Mouse (Mus musculus) right cerebral cortex, adult 18-20 months (tissue): ENCODE results near the gene Asb18.
A peak's percentile ranks its signal among the peaks of the same experiment; 100 is the strongest.

Experiments
- DNase-seq: peaks from one replicate; pipeline ENCODE4 v3.0.0; 2022; ENCODE audit warnings: mixed read lengths

Asb18 gene

DNA sequence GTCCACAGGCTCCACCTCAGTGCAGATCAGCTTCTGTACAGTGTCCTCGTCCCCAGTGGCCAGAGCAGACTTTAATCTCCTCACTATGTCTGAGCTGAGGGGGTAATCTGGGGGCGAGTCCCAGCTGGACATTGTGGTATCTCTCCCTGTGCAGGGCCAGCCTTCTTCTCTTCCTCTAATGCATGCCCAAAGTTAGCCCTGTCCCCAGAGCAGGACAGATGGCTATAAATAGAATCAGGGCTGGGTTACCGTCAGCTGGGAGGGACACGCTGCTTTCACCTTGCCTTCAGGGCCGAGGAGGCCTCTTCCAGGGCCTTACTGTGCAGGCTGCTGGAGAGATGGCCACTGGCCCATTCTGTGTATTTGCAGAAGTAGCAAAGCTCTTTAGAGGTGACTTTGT lies at the start of gene Asb18:
Gene Asb18, minus strand, starts transcription at position 221 of the 400 bp plus-strand sequence.
- no peak for DNase-seq

DNA sequence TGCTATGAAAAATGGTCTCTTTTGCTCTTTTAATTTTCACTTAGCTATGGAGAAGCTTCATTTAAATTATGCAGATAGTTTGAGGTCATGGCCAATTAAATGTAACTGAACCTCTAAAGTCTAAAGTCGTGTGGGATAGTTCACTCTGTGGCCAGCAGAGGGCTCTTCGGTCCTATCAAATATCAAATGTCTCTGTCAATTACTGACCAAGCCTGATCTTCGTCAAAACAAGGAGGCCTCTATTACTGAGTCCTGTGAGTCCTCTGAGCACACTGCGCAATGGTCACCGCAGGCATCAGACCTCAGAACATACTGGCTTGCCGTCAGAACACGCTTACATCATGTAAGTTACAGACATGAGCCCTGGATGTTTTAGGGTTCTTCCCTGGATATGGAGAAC lies 46.1 kb upstream of the Asb18 start:
- peak; percentile 37 for DNase-seq

DNA sequence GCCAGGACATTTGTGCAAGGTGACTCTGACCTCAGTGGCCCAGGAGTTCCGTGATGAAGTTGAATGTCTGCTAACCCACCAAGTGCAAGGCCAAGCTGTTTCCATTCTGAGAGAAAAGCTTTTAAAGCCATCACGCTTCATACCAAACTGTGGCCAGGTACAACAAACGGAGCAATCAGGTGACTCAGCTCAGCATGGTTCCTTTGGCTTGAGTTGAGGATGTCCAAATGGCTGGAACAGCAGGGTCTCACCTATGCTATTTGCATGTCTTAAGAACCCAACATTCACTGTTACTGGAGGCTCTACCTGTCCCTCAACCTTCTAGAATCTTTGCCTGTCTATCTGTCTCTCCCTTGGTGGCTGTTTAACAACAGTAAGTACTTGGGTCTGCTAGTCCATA lies 45.6 kb upstream of the Asb18 start:
- no peak for DNase-seq

DNA sequence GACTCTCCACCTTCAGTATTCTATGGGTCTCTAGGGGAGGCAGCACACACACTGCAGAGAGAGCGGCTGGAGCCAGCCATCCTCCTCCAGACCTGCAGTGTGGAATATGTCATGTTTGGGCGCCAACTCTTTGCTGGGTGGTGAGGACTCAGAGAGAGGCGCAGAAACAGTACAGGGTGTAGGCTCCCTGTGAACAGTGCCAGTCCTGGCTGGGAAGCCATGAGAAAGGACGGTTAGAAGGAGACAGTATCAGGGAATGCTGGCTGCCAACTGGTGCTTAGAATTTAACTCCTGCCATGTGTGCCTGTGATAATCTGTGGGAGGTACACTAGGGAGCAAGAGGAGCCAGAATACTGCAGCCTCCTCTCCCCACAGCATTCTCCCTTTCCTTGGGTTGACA lies 40.5 kb upstream of the Asb18 start:
- peak; percentile 74 for DNase-seq

DNA sequence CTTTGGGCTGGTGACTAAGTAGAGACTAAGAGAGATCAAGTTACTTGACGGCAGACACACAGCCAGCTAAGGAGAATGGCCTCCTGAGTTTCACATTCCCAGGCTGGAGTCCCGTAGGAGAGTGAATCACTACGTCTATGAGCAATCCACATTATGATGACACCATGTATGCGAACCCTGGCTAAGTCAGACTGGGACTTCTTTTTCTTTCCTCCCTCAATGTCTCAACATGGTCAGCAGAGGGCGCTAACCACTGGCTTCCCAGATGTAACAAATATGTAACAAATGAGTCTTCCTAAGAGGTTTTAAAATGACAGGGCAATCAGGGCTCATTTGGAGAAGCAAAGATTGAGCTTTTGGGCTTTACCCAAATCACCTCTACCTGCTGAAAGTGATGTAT lies 36.9 kb upstream of the Asb18 start:
- peak; percentile 62 for DNase-seq

DNA sequence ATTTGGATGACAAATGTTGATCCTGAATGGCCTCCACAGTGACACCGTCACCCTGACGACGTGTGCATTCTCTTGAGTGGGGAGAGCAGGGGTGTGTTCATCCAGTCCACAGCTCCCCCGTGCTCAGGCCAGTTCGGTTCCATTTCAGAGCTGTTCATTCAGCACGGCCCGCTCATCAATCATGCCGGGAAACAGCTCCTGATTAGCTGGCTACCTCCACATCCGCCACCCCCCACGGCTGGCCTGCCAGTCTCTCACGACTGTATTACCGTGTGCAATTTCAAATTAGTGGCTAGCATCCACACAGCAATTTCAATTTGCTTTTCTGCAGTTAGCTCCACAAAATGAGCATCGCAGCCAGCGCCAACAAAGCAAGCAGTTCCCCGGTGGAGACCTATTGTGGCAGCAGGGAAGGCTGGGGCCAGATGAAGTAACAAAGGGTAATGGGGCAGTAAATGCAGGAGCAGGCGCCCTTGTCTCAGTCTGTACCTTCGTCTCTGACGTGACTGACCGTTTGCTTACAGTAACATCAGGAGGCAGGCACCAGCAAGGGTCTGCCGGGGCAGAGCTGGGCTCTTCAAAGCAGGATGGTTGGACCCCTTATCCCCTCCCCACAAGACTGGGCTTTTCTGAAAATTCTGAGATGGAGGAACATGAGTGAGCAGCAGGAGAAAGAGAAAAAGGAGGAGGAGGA lies 35.7 kb upstream of the Asb18 start:
- DNase-seq = no peak

DNA sequence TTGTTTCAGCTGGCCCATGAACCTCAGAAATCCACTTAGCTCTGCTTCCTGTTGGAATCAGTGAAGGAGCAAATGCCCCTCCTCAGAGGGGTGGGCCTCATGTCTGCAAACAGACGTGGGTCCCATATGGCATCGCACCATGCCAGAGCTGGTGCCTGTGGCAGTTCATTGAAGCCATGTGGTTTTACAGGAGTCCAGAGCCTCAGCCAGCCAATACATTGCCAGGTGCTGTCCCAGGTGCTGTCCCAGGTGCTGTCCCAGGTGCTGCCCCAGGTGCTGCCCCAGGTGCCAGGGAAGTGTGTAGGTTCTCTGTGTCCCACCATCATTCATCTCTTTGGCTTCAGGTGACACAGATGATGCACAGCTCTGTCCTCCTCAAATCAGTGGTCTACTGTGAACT lies 13.8 kb upstream of the Asb18 start:
- no peak for DNase-seq

DNA sequence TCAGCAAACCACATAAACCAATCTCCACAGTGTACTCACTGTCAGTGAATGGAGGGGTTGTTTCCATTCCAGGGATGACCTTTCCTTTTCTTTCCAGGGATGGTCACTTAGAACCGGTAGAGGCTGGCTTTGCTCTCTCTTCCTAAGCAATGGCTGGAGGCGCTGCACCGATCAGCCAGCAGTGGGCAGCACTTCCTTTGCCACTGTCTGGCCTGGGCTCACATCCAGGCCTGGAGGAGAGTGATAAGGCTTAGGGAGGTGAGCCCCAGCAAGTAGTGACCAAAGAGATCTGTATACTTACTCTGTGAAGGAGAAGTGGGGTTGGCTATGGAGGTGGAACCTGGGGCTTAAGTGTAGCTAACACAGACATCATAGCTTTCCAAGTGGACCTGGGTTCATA lies 12.5 kb upstream of the Asb18 start:
- DNase-seq = peak; percentile 23

DNA sequence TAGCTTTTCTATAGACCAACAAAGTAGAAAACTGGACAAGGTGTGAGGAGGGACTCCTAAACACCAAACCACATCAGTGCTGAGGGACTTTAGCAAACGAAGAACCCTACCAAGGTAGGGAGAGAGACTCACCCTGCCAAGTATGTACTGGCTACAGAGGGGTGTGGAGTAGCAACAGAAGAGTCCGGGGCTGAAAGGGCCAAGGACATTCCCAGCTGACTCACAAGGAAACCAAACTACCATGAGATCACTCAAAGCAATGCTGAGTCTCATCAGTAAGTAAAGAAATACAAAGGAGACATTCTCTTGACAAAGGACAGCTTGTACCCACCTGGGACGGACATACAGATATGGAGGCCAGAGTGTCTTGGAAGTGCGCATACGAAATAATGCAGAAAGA lies 5.9 kb upstream of the Asb18 start:
- DNase-seq = no peak

DNA sequence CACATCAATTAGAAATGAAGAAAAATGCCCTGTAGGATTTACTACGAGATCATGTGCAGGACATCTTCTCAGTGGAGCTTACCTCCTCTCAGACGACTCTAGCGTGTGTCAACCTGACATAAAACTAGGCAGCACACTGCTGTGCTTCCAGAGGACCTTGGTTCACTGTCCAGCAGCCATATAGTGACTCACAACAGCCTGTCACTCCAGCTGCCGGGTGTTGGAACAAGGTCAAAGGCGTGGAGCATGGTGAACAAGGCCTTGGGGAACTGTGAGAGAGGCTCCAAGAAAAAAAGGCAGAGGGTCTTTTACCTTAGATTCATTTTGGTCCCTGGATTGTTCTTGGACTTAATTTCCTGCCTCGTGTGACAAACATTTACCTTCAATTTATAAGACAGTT lies 3.6 kb upstream of the Asb18 start:
- DNase-seq = no peak

DNA sequence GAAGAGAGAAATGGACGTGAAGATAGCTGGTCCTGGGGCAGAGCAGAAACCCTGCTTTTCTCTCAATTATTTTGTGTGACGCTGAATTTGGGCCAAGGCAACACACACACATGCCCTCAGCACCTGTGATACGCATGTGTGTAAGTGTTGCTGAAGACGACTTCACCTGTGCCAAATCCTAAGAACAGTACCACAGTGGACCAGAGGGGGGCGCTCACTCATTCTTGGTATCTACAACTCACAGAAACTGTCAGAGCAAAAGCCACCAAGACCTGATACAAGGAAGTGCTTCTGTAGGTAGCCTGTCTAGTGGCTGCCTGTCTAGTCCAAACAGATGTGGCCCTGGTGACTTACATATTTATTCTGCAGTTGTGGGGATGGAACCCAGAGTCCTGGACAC lies 1.2 kb downstream of the Asb18 start:
- no peak for DNase-seq

DNA sequence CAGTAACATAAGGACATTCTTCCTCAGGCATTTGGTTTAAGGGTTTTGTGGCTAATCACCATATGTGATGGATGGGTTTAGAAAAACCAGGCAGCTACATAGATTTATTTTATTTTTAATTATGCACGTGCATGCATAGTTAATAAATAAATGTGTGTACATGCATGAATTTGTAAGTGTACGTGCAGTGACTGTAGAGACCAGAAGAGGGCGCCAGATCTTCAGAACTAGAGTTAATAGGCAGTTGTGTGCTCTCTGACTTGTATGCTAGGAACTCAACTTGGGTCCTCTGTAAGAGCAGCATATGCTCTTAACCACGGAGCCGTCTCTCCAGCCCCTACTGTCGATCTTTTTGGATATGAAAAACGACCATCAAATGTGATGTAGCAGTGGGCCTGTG lies 1.6 kb downstream of the Asb18 start:
- no peak for DNase-seq

DNA sequence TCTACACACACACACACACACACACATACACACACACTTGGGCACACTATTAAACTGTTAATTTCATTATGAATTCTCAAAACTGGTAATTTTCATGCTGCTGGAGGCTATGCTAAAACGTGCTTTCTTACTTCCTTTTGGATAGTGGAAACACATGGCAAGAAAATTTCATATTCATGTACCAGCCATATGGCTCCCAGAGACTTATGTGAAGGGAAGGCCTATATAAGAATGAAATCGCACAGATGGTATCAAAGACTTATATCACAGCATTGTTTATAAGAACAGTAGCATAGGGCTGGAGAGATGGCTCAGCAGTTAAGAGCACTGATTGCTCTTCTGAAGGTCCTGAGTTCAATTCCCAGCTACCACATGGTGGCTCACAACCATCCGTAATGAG lies 2.3 kb downstream of the Asb18 start:
- no peak for DNase-seq

DNA sequence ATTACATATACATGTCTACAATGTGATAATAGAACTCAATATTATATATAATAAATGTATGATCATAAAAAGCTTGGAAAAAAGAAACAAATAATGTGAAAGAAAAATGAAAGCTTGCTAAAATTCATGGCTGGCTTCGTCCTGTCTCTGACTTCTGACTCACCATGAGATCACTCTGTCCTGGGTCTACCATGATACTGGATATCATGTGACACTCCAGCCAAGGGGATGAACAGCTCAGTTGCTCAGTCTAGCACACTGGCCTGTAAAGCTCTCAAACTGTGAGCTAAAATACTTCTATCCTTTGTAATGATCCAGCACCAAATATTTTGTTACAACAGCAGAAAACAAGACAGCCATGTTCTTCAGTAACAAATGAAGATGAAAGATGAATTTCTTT lies 4.4 kb downstream of the Asb18 start:
- DNase-seq = no peak

DNA sequence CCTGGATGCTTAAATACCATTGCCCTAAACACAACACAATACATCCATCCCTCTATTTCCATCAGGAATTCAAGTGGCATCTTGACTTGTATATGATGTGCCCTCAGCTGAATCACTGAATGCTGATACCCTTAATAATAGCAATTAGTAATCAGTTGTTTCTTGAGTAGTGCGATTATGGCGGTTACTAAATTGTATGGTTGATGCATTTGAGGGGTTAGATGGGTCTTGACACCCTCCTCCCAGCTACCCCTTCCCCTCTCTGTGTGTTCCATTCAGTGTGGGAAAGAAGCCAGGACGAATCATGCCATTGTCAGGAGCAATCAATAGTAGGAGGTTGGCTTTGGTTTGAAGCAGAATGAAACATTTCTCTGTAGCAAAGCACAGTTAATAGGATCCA lies 5.3 kb downstream of the Asb18 start:
- no peak for DNase-seq

DNA sequence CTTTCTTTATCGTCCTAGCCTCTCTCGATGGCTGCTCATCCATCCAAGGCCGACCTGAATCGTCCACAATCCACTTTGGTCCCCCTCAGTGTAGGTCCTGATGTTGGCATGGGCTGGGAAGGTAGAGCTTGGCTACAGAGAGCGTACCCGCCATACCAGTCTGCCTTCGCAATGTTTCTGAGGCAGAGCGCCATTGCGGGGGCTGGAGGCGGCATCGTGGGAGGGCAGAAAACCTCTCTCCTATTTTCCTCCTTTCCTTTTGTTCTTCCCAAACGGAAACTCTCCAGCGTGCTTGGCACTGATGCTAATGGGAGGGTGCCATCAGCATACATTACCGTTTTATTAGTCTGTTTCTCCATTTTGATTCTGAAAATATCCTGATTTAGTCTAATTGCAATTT lies 7.8 kb downstream of the Asb18 start:
- DNase-seq = peak; percentile 28

DNA sequence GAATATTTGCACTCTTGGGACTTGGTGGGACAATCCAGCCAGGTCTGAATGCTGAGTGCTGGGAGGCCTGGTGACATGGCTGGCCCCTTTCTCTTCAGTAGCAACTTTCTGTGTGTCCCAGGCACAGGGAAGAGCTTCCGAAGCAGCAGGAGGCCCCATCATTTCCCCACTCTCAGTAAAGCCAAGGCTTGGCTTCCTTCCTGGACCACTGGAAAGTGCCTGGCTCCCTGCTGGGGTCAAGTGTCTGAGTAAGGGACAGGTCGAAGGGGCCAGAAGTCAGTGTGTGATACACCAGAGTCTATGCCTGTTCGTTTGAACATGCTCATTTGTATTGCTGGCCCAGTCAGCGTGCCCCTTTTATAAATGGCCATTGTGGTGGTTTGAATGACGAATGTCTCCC lies 13.5 kb downstream of the Asb18 start:
- DNase-seq = no peak

DNA sequence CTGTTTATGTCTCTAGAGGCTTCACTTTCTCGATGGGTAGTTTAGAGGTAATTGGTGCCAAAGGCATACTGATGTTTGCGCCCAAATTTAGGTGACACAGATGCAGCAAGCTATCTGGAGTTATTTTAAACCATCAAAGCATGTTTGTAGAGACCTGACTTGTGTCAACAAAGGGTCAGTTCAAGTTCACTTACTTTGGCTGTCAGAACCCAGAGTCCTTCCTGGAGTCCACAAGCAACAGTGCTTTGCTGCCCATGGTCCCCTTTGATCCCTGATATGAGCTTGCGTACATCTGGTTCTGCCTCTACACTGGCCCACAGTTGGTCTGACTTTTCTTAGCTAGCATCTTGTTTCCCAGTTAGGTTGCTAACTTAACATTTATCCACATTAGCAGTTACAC lies 14.6 kb downstream of the Asb18 start:
- DNase-seq = no peak

DNA sequence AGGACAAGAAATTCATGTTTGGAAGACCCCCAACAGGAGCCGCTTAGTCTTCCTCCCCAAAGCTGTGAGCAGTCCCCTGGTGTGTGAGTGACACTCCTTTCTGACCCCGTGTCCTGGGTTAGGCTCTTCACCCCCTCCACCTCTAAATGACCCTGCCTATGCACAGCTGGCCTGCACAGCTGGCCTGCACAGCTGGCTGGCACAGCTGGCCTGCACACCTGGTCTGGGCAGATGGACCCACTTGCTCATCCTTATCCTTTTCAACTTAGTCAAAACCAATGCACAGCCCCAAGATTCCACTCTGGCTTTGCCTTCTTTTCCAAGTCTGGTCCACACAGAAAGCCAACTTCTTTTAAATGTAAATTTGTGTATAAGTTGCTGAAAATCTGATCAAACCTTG lies 15.8 kb downstream of the Asb18 start:
- no peak for DNase-seq

DNA sequence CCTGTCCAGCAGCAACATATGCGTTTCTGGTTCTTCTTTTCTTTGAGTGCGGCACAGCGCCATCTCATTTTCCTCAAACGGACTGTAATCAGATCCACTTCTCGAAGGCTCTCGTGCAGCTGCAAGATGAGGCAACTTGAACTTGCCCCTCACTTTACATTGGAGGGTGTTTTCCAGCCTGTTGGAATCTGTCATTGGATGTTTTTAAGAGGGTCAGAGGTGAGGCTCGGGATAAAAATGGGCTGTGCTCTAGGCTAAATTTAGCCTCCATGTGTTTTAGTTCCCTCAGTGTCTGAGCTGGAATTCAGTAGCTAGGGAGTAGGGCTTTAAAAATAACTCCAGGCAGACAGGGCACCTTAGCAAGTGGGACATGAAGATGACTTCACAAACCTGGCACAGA lies 16.4 kb downstream of the Asb18 start:
- DNase-seq = no peak

DNA sequence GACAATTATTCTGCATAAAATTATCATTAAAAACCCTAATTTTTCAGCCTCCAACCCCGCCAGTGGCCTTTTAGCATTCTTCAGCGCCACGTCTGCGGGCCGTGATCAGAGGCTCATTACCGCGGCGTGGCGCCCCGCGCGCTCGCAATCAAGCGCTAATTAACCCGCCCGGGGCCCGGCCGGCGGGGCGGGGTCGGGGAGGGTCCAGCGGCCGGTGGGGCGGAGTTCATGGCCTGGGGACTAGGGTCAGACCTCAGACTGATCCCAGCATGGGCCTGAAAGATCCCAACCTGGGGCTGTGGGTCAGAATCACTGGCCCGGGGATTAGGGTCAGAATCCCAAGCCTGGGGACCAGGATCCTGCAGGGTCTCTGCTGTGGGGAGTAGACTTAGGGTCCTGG lies 22.2 kb downstream of the Asb18 start:
- no peak for DNase-seq

DNA sequence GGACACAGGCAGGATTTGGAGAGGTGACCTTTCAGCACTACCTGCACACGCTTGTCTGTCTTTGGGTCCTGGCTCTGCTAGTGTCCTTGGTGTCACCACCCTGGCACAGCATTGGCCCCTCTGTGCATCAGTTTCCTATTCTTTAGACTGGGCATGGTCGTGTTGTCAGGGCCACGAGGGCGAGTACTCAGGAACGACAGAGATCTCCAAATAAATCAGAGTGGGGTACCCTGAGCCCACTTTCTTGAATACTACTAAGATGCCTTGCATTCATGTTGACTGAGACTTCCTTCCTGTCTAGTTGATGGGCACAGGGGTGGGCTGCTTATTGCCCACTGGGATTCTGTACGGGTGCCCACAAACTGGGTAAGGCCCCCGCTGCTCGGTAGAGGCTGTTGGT lies 37.2 kb downstream of the Asb18 start:
- no peak for DNase-seq

DNA sequence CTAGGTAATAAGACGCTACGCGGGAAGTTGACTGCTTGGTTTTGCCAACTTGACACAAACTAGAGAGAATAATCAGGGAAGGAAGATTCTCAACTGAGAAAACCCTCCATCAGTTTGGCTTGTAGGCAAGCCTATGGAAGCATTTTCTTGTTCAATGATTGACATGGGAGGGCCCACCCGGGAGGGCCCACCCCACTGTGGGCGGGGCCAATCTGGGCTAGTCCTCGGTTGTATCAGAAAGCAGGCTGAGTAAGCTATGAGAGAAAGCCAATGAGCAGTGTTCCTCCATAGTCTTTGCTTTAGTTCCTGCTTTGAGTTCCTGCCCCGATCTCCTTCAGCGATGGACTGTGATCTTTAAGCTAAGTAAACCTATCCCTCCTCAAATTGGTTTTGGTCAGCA lies 38.1 kb downstream of the Asb18 start:
- DNase-seq = no peak

DNA sequence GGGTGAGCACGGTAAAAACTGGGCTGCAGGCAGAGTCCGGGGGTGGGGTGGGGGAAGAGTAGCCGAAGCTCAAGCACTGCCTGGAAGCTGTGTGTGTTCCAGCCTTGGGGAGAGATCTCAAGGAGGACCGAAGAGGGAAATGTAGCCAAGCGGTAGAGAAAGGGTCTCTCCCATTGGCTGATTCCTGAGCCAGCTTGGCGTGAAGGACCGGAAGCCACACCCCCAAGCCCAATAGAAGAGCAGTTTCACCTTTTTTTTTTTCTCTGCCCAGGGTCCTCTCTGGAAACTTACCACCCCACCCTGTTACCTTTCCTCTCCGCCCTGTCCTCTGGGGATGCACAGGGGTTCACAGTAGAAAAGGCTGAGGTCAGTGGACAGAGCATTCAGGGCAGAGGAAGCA lies 39.9 kb downstream of the Asb18 start:
- DNase-seq = no peak

DNA sequence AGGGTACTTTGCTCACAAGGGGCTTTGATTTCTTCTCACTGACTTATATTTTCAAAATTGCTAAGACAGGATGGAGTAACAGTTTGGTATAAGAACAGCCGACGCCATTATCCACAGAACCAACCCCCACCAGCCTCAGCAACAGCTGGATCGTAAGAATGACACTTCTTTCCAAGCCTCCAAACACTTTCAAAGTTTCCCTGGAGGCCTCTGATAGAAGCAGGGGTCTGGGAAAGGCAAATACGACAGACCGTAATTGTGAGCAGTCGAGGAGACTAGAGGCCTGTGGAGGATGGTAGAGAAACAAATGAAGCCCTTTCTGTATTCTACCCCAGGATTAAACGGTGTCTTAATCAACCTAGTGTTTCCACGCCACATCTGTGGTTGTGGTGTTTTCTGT lies 42.6 kb downstream of the Asb18 start:
- no peak for DNase-seq

DNA sequence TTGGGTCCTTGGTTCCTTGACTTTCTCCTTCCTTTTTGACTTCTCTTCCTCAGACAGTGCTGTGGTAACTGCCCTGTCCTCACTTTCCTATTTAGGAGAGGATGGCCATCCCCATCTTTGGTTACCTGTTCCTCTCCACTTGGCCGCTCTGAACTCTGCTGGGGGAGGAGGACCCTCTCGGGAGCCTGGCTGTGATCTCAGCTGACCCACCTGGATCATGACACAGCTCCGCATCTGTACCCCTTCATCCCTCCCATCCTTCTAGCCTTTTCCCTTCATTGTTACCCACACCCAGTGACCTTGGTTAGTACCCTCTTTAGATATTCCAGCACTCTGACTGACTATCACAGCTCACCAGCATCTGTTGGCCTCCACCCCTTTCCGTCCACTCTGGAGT lies 44.8 kb downstream of the Asb18 start:
- no peak for DNase-seq
